Mouse (Mus musculus): Measurements from ENCODE around the gene Csk.

GRCm38 (mm10) chr9:57589224-57590126 lies 64.0 kb downstream of the Csk start, which contains the start of gene Ulk3:
- TF ChIP-seq CTCF (IDR thresholded peaks at IDR 0.05; ENCODE audit: extremely low read depth, insufficient read depth, low read length) (no peak), POLR2A (IDR thresholded peaks at IDR 0.05; ENCODE audit: extremely low read depth, insufficient read depth, low read length) (peak; percentile 49; the same call in 1 of the 2 replicates)
